Mouse (Mus musculus) lung, adult 2 months (tissue): Measurements from ENCODE around the gene Mtx1.

Source experiments
- CTCF ChIP-seq: fragments of 200-500 bp; IDR thresholded peaks from 2 replicates; pipeline ENCODE4 v1.5.1; 2011; ENCODE audit warnings: mild to moderate bottlenecking, low read length, control low read depth; ENCODE audit not compliant: insufficient read depth
- POLR2A ChIP-seq: fragments of 200-500 bp; IDR thresholded peaks from 2 replicates; pipeline ENCODE4 v1.6.1; 2011; ENCODE audit warnings: low read depth, mild to moderate bottlenecking, control low read depth, low read length, borderline replicate concordance; ENCODE audit errors: extremely low read depth

GRCm38 (mm10) chr3:89166945-89167344 lies 59.9 kb downstream of the Mtx1 start:
- no peak for TF ChIP-seq CTCF
- TF ChIP-seq POLR2A: no peak
